Mouse (Mus musculus): ENCODE data around the gene Wt1. TPM values are rescaled to one million over a fixed set of nuclear protein-coding genes. Genes with fewer than 3 reads are reported as not detected.

Gene Wt1
- total RNA-seq, 1 experiment from 2014 or later, result not detected

- no peak for ATAC-seq (replicated peaks in 1 of 2; ENCODE audit: insufficient read depth in 1 of 2, low FRiP score in 2 of 2, low TSS enrichment in 1 of 2, low read depth in 1 of 2, poor library complexity in 2 of 2, severe bottlenecking in 2 of 2)
These were observed 2.9 kb upstream of the Wt1 start for GRCm38 (mm10) chr2:105123431-105123830.

GRCm38 (mm10) chr2:105123881-105124280 lies 2.4 kb upstream of the Wt1 start:
- ATAC-seq (replicated peaks in 1 of 2; ENCODE audit: insufficient read depth in 1 of 2, low FRiP score in 2 of 2, low TSS enrichment in 1 of 2, low read depth in 1 of 2, poor library complexity in 2 of 2, severe bottlenecking in 2 of 2), result no peak

GRCm38 (mm10) chr2:105124391-105124790 lies 1.9 kb upstream of the Wt1 start:
- ATAC-seq (replicated peaks in 1 of 2; ENCODE audit: insufficient read depth in 1 of 2, low FRiP score in 2 of 2, low TSS enrichment in 1 of 2, low read depth in 1 of 2, poor library complexity in 2 of 2, severe bottlenecking in 2 of 2), result no peak

GRCm38 (mm10) chr2:105125205-105125604 lies 1.1 kb upstream of the Wt1 start:
- no peak for ATAC-seq (replicated peaks in 1 of 2; ENCODE audit: insufficient read depth in 1 of 2, low FRiP score in 2 of 2, low TSS enrichment in 1 of 2, low read depth in 1 of 2, poor library complexity in 2 of 2, severe bottlenecking in 2 of 2)

- no peak for ATAC-seq (replicated peaks in 1 of 2; ENCODE audit: insufficient read depth in 1 of 2, low FRiP score in 2 of 2, low TSS enrichment in 1 of 2, low read depth in 1 of 2, poor library complexity in 2 of 2, severe bottlenecking in 2 of 2)
These were observed 688 bp upstream of the Wt1 start for GRCm38 (mm10) chr2:105125641-105126040.

- peak in 1 of 2 experiments; percentile 16; a peak in 2 of 4 replicates for ATAC-seq (replicated peaks in 1 of 2; ENCODE audit: insufficient read depth in 1 of 2, low FRiP score in 2 of 2, low TSS enrichment in 1 of 2, low read depth in 1 of 2, poor library complexity in 2 of 2, severe bottlenecking in 2 of 2)
These were observed 582 bp downstream of the Wt1 start for GRCm38 (mm10) chr2:105126691-105127530.

GRCm38 (mm10) chr2:105127531-105128480 lies 1.5 kb downstream of the Wt1 start:
- 0 out of 4 replicates have a peak, but pooled peaks have one; percentile 4 to 23 for ATAC-seq (replicated peaks in 1 of 2; ENCODE audit: insufficient read depth in 1 of 2, low FRiP score in 2 of 2, low TSS enrichment in 1 of 2, low read depth in 1 of 2, poor library complexity in 2 of 2, severe bottlenecking in 2 of 2)

GRCm38 (mm10) chr2:105128564-105128963 lies 2.2 kb downstream of the Wt1 start:
- no peak for ATAC-seq (replicated peaks in 1 of 2; ENCODE audit: insufficient read depth in 1 of 2, low FRiP score in 2 of 2, low TSS enrichment in 1 of 2, low read depth in 1 of 2, poor library complexity in 2 of 2, severe bottlenecking in 2 of 2)

GRCm38 (mm10) chr2:105130351-105131060 lies 4.2 kb downstream of the Wt1 start:
- no peak for ATAC-seq (replicated peaks in 1 of 2; ENCODE audit: insufficient read depth in 1 of 2, low FRiP score in 2 of 2, low TSS enrichment in 1 of 2, low read depth in 1 of 2, poor library complexity in 2 of 2, severe bottlenecking in 2 of 2)

- no peak for ATAC-seq (replicated peaks in 1 of 2; ENCODE audit: insufficient read depth in 1 of 2, low FRiP score in 2 of 2, low TSS enrichment in 1 of 2, low read depth in 1 of 2, poor library complexity in 2 of 2, severe bottlenecking in 2 of 2)
These were observed 4.9 kb downstream of the Wt1 start for GRCm38 (mm10) chr2:105131061-105131810.

GRCm38 (mm10) chr2:105131811-105132100 lies 5.4 kb downstream of the Wt1 start:
- ATAC-seq (replicated peaks in 1 of 2; ENCODE audit: insufficient read depth in 1 of 2, low FRiP score in 2 of 2, low TSS enrichment in 1 of 2, low read depth in 1 of 2, poor library complexity in 2 of 2, severe bottlenecking in 2 of 2), result no peak

GRCm38 (mm10) chr2:105132300-105132699 lies 6.0 kb downstream of the Wt1 start:
- ATAC-seq (replicated peaks in 1 of 2; ENCODE audit: insufficient read depth in 1 of 2, low FRiP score in 2 of 2, low TSS enrichment in 1 of 2, low read depth in 1 of 2, poor library complexity in 2 of 2, severe bottlenecking in 2 of 2), result no peak

GRCm38 (mm10) chr2:105132933-105133795 lies 6.8 kb downstream of the Wt1 start:
- ATAC-seq (replicated peaks in 1 of 2; ENCODE audit: insufficient read depth in 1 of 2, low FRiP score in 2 of 2, low TSS enrichment in 1 of 2, low read depth in 1 of 2, poor library complexity in 2 of 2, severe bottlenecking in 2 of 2), result peak in 1 of 2 experiments; percentile 22; a peak in 1 of 4 replicates

GRCm38 (mm10) chr2:105134296-105134695 lies 8.0 kb downstream of the Wt1 start:
- ATAC-seq (replicated peaks in 1 of 2; ENCODE audit: insufficient read depth in 1 of 2, low FRiP score in 2 of 2, low TSS enrichment in 1 of 2, low read depth in 1 of 2, poor library complexity in 2 of 2, severe bottlenecking in 2 of 2), result peak; percentile 33 to 53; a peak in 3 of 4 replicates

- no peak for ATAC-seq (replicated peaks in 1 of 2; ENCODE audit: insufficient read depth in 1 of 2, low FRiP score in 2 of 2, low TSS enrichment in 1 of 2, low read depth in 1 of 2, poor library complexity in 2 of 2, severe bottlenecking in 2 of 2)
These were observed 13.1 kb downstream of the Wt1 start for GRCm38 (mm10) chr2:105139471-105139870.

GRCm38 (mm10) chr2:105141371-105141770 lies 15.0 kb downstream of the Wt1 start:
- ATAC-seq (replicated peaks in 1 of 2; ENCODE audit: insufficient read depth in 1 of 2, low FRiP score in 2 of 2, low TSS enrichment in 1 of 2, low read depth in 1 of 2, poor library complexity in 2 of 2, severe bottlenecking in 2 of 2), result no peak

Data from hematopoietic stem cell, adult 5-6 weeks (primary cell).